Comparison of ENCODE assay signal across 8 mouse cellular contexts in the genomic region with DNA sequence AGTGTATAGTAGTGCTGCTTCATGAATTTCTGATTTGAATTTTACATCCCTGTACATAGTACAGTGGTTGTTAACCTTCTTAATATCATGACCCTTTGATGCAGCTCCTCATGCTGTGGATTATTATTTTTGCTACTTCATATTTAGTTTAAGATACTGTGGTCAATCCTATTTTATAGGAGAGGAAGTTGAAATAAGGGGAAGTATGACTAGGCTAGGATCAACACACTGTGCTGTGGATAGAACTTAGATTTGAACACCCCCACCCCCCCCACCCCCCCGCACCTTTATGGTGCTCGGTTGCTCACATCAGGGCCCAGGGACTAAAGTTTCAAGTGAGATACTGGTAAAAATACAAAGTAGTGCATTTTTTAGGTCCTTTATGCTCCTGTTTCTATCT.
"Had no signal": no experiment of that assay in that cellular context is flagged by ENCODE, and none has a peak within 500 bp of the region (broad histone marks: within the 10 kb centered on the region; RNA-seq: fewer than 3 reads in every experiment).

No protein-coding gene starts in this region.

- ATAC-seq: liver, postnatal 0 days; midbrain, embryonic 15.5 days had no signal

- DNase-seq: kidney, adult 8-10 months; kidney, postnatal 4 days; left cerebral cortex, postnatal 4 days; liver, postnatal 0 days; right cerebral cortex, postnatal 25 days; thymus, adult 18-20 months; thymus, postnatal 36 days had no signal
